Mouse (Mus musculus): ENCODE measurements around the gene Taldo1. TPM values are rescaled to one million over a fixed set of nuclear protein-coding genes. Genes with fewer than 3 reads are reported as not detected.
A peak's percentile ranks its signal among the peaks of the same experiment; 100 is the strongest.

Taldo1 gene
- polyA plus RNA-seq (2015; fragmentation: Nextera tagmentation; extraction: Ambion mirVana): 371 and 374 TPM in 2 replicates

- WGBS: under 1% methylated on average over 57 of the region's 57 CpGs
- H3K4me2 ChIP-seq (replicated peaks; ENCODE audit: low read depth, low read length): peak within 1 kb of the TSS; percentile 92
- H3K27me3 ChIP-seq (ENCODE audit: insufficient read depth, low read length): no peaks in the 10 kb centered on the region
- H3K9ac ChIP-seq (replicated peaks; ENCODE audit: low read length): peak within 1 kb of the TSS; percentile 79
- H3K4me3 ChIP-seq (ENCODE audit: low read length): peak within 1 kb of the TSS; percentile 71
- H3K9me3 ChIP-seq (ENCODE audit: low read length): no peaks in the 10 kb centered on the region
- ATAC-seq (ENCODE audit: low FRiP score, low TSS enrichment): peak; percentile 94
- peaks cover 9% of the 10 kb centered on the region for H3K36me3 ChIP-seq (ENCODE audit: insufficient read depth, low read length)
- H3K4me1 ChIP-seq (ENCODE audit: insufficient read depth, low read length): peaks cover 14% of the 10 kb centered on the region
- peak within 1 kb of the TSS; percentile 88 for H3K27ac ChIP-seq (ENCODE audit: low read length)
These were observed at the start of gene Taldo1 for GRCm38 (mm10) chr7:141391625-141392551. Gene Taldo1, plus strand, starts transcription at chr7:141392199.

- H3K27ac ChIP-seq (ENCODE audit: low read length): no peak overlapping the region; the same call in 1 of the 2 replicates
- no peaks in the 10 kb centered on the region for H3K27me3 ChIP-seq (ENCODE audit: insufficient read depth, low read length)
- H3K9ac ChIP-seq (replicated peaks; ENCODE audit: low read length): no peak overlapping the region
- H3K4me2 ChIP-seq (replicated peaks; ENCODE audit: low read depth, low read length): no peak overlapping the region
- no peaks in the 10 kb centered on the region for H3K9me3 ChIP-seq (ENCODE audit: low read length)
- WGBS: 83% methylated on average over 2 of the region's 2 CpGs
- peaks cover 12% of the 10 kb centered on the region for H3K4me1 ChIP-seq (ENCODE audit: insufficient read depth, low read length)
- no peak for ATAC-seq (ENCODE audit: low FRiP score, low TSS enrichment)
- no peak overlapping the region for H3K4me3 ChIP-seq (ENCODE audit: low read length)
- H3K36me3 ChIP-seq (ENCODE audit: insufficient read depth, low read length): no peaks in the 10 kb centered on the region
These were observed 48.8 kb upstream of the Taldo1 start for GRCm38 (mm10) chr7:141343230-141343629.

GRCm38 (mm10) chr7:141343696-141344095 is 48.3 kb upstream of the Taldo1 start:
- Histone ChIP-seq H3K36me3 (ENCODE audit: insufficient read depth, low read length) (no peaks in the 10 kb centered on the region), H3K9ac (replicated peaks; ENCODE audit: low read length) (no peak overlapping the region), H3K27ac (ENCODE audit: low read length) (no peak overlapping the region; the same call in 1 of the 2 replicates), H3K4me1 (ENCODE audit: insufficient read depth, low read length) (peaks cover 8% of the 10 kb centered on the region), H3K4me2 (replicated peaks; ENCODE audit: low read depth, low read length) (no peak overlapping the region), H3K9me3 (ENCODE audit: low read length) (no peaks in the 10 kb centered on the region), H3K27me3 (ENCODE audit: insufficient read depth, low read length) (no peaks in the 10 kb centered on the region), H3K4me3 (ENCODE audit: low read length) (no peak overlapping the region)
- 65% methylated on average over 7 of the region's 7 CpGs for WGBS
- no peak for ATAC-seq (ENCODE audit: low FRiP score, low TSS enrichment)

- Histone ChIP-seq H3K4me2 (replicated peaks; ENCODE audit: low read depth, low read length) (no peak overlapping the region), H3K27ac (ENCODE audit: low read length) (no peak overlapping the region), H3K27me3 (ENCODE audit: insufficient read depth, low read length) (no peaks in the 10 kb centered on the region), H3K4me1 (ENCODE audit: insufficient read depth, low read length) (peaks cover 5% of the 10 kb centered on the region), H3K36me3 (ENCODE audit: insufficient read depth, low read length) (no peaks in the 10 kb centered on the region), H3K9me3 (ENCODE audit: low read length) (no peaks in the 10 kb centered on the region), H3K4me3 (ENCODE audit: low read length) (no peak overlapping the region), H3K9ac (replicated peaks; ENCODE audit: low read length) (no peak overlapping the region)
- no peak for ATAC-seq (ENCODE audit: low FRiP score, low TSS enrichment)
- 84% methylated on average over 5 of the region's 5 CpGs for WGBS
These were observed 47.2 kb upstream of the Taldo1 start for GRCm38 (mm10) chr7:141344787-141345186.

GRCm38 (mm10) chr7:141351061-141351460 is 40.9 kb upstream of the Taldo1 start:
- H3K9me3 ChIP-seq (ENCODE audit: low read length): no peaks in the 10 kb centered on the region
- WGBS: 76% methylated on average over 6 of the region's 6 CpGs
- H3K4me1 ChIP-seq (ENCODE audit: insufficient read depth, low read length): no peaks in the 10 kb centered on the region
- H3K27ac ChIP-seq (ENCODE audit: low read length): no peak overlapping the region
- H3K4me3 ChIP-seq (ENCODE audit: low read length): no peak overlapping the region
- H3K27me3 ChIP-seq (ENCODE audit: insufficient read depth, low read length): no peaks in the 10 kb centered on the region
- ATAC-seq (ENCODE audit: low FRiP score, low TSS enrichment): no peak
- no peak overlapping the region for H3K4me2 ChIP-seq (replicated peaks; ENCODE audit: low read depth, low read length)
- H3K36me3 ChIP-seq (ENCODE audit: insufficient read depth, low read length): no peaks in the 10 kb centered on the region
- H3K9ac ChIP-seq (replicated peaks; ENCODE audit: low read length): no peak overlapping the region

GRCm38 (mm10) chr7:141355051-141355450 is 36.9 kb upstream of the Taldo1 start:
- no peaks in the 10 kb centered on the region for H3K36me3 ChIP-seq (ENCODE audit: insufficient read depth, low read length)
- ATAC-seq (ENCODE audit: low FRiP score, low TSS enrichment): no peak
- H3K4me1 ChIP-seq (ENCODE audit: insufficient read depth, low read length): no peaks in the 10 kb centered on the region
- no peak overlapping the region for H3K4me3 ChIP-seq (ENCODE audit: low read length)
- no peak overlapping the region for H3K4me2 ChIP-seq (replicated peaks; ENCODE audit: low read depth, low read length)
- no peaks in the 10 kb centered on the region for H3K27me3 ChIP-seq (ENCODE audit: insufficient read depth, low read length)
- no peak overlapping the region for H3K27ac ChIP-seq (ENCODE audit: low read length)
- 87% methylated on average over 8 of the region's 8 CpGs for WGBS
- H3K9me3 ChIP-seq (ENCODE audit: low read length): no peaks in the 10 kb centered on the region
- no peak overlapping the region for H3K9ac ChIP-seq (replicated peaks; ENCODE audit: low read length)

- ATAC-seq (ENCODE audit: low FRiP score, low TSS enrichment): no peak
- H3K4me1 ChIP-seq (ENCODE audit: insufficient read depth, low read length): no peaks in the 10 kb centered on the region
- no peak overlapping the region for H3K4me3 ChIP-seq (ENCODE audit: low read length)
- no peaks in the 10 kb centered on the region for H3K9me3 ChIP-seq (ENCODE audit: low read length)
- no peaks in the 10 kb centered on the region for H3K36me3 ChIP-seq (ENCODE audit: insufficient read depth, low read length)
- WGBS: 64% methylated on average over 12 of the region's 12 CpGs
- no peak overlapping the region for H3K27ac ChIP-seq (ENCODE audit: low read length)
- H3K4me2 ChIP-seq (replicated peaks; ENCODE audit: low read depth, low read length): no peak overlapping the region
- no peaks in the 10 kb centered on the region for H3K27me3 ChIP-seq (ENCODE audit: insufficient read depth, low read length)
- no peak overlapping the region for H3K9ac ChIP-seq (replicated peaks; ENCODE audit: low read length)
These were observed 36.2 kb upstream of the Taldo1 start for GRCm38 (mm10) chr7:141355626-141356326.

- H3K9me3 ChIP-seq (ENCODE audit: low read length): no peaks in the 10 kb centered on the region
- 81% methylated on average over 14 of the region's 14 CpGs for WGBS
- no peak overlapping the region for H3K9ac ChIP-seq (replicated peaks; ENCODE audit: low read length)
- H3K27me3 ChIP-seq (ENCODE audit: insufficient read depth, low read length): 0 out of 2 replicates have a peak, but pooled peaks cover 5% of the 10 kb centered on the region
- no peaks in the 10 kb centered on the region for H3K36me3 ChIP-seq (ENCODE audit: insufficient read depth, low read length)
- H3K4me3 ChIP-seq (ENCODE audit: low read length): no peak overlapping the region
- no peak overlapping the region for H3K4me2 ChIP-seq (replicated peaks; ENCODE audit: low read depth, low read length)
- H3K4me1 ChIP-seq (ENCODE audit: insufficient read depth, low read length): no peaks in the 10 kb centered on the region
- no peak overlapping the region for H3K27ac ChIP-seq (ENCODE audit: low read length)
- ATAC-seq (ENCODE audit: low FRiP score, low TSS enrichment): no peak
These were observed 35.0 kb upstream of the Taldo1 start for GRCm38 (mm10) chr7:141356971-141357370.

- Histone ChIP-seq H3K4me3 (ENCODE audit: low read length) (no peak overlapping the region), H3K4me2 (replicated peaks; ENCODE audit: low read depth, low read length) (0 out of 2 replicates have a peak overlapping the region, but pooled peaks have one; percentile 13), H3K9ac (replicated peaks; ENCODE audit: low read length) (no peak overlapping the region), H3K36me3 (ENCODE audit: insufficient read depth, low read length) (no peaks in the 10 kb centered on the region), H3K27me3 (ENCODE audit: insufficient read depth, low read length) (peaks cover 5% of the 10 kb centered on the region; the same call in 1 of the 2 replicates), H3K9me3 (ENCODE audit: low read length) (no peaks in the 10 kb centered on the region), H3K4me1 (ENCODE audit: insufficient read depth, low read length) (no peaks in the 10 kb centered on the region), H3K27ac (ENCODE audit: low read length) (peak overlapping the region; percentile 28; the same call in 1 of the 2 replicates)
- 12% methylated on average over 24 of the region's 24 CpGs for WGBS
- ATAC-seq (ENCODE audit: low FRiP score, low TSS enrichment): peak; percentile 47; the same call in 1 of the 2 replicates
These were observed 30.5 kb upstream of the Taldo1 start for GRCm38 (mm10) chr7:141361510-141361909.

Measured in kidney, embryonic 16.5 days (tissue).